Mouse (Mus musculus) small intestine, adult 2 months (tissue): ENCODE data around the gene Slc5a1.

Experiments
- CTCF ChIP-seq: fragments of 200-500 bp; IDR thresholded peaks from 2 replicates; pipeline ENCODE4 v1.5.1; 2012; ENCODE audit warnings: low read depth, mild to moderate bottlenecking, control low read depth, inconsistent platforms, low read length, moderate library complexity, mixed read lengths; ENCODE audit not compliant: insufficient replicate concordance, insufficient read length; ENCODE audit errors: extremely low read depth
- POLR2A ChIP-seq: fragments of 200-500 bp; IDR thresholded peaks from 2 replicates; pipeline ENCODE4 v1.6.1; 2012; ENCODE audit warnings: low read depth, mild to moderate bottlenecking, control low read depth, inconsistent platforms, low read length, moderate library complexity

- TF ChIP-seq CTCF (no peak), POLR2A (no peak)
Measured at GRCm38 (mm10) chr5:33107056-33107455, 3.0 kb downstream of the Slc5a1 start.
